8 mouse cellular contexts compared by ENCODE assay signal in genomic region chr9:122805053-122805844, GRCm38 (mm10). TPM values are rescaled to one million over a fixed set of nuclear protein-coding genes. Genes with fewer than 3 reads are reported as not detected.
DNase-seq lines count a peak whose midpoint lies in the region; ATAC-seq and TF ChIP-seq lines count a peak whose summit lies in the region.

Tcaim (plus strand) TSS chr9:122805539.

- H3K9ac ChIP-seq in CH12.LX (ENCODE audit: insufficient read depth, low read depth), result peak within 1 kb of the TSS; percentile 64
- peak within 1 kb of the TSS; percentile 81 for H3K9ac ChIP-seq in forebrain, embryonic 11.5 days (ENCODE audit: low read length)
- H3K9ac ChIP-seq in heart, embryonic 16.5 days (ENCODE audit: low read length), result peak within 1 kb of the TSS; percentile 89
- H3K9ac ChIP-seq in liver, embryonic 15.5 days, result peak within 1 kb of the TSS; percentile 65
- H3K9ac ChIP-seq in neural tube, embryonic 12.5 days, result peak within 1 kb of the TSS; percentile 75

- H3K27ac ChIP-seq in CH12.LX (ENCODE audit: insufficient read depth, low read depth), result peak within 1 kb of the TSS; percentile 58
- H3K27ac ChIP-seq in forebrain, embryonic 11.5 days (ENCODE audit: low read depth, low read length), result peak within 1 kb of the TSS; percentile 83
- H3K27ac ChIP-seq in heart, embryonic 16.5 days (ENCODE audit: low read length), result peak within 1 kb of the TSS; percentile 97
- H3K27ac ChIP-seq in liver, embryonic 15.5 days (replicated peaks), result peak within 1 kb of the TSS; percentile 70
- peak within 1 kb of the TSS; percentile 86 for H3K27ac ChIP-seq in neural tube, embryonic 12.5 days

- H3K27me3 ChIP-seq in CH12.LX (replicated peaks), result no peaks in the 10 kb centered on the region
- H3K27me3 ChIP-seq in forebrain, embryonic 11.5 days (ENCODE audit: control insufficient read depth, insufficient read depth, low read length), result no peaks in the 10 kb centered on the region
- no peaks in the 10 kb centered on the region for H3K27me3 ChIP-seq in heart, embryonic 16.5 days (ENCODE audit: control insufficient read depth, insufficient read depth, low read length)
- H3K27me3 ChIP-seq in liver, embryonic 15.5 days, result no peaks in the 10 kb centered on the region
- H3K27me3 ChIP-seq in neural tube, embryonic 12.5 days (replicated peaks), result no peaks in the 10 kb centered on the region

- dilution Hi-C loops in CH12.LX (cut with MboI; ENCODE audit: extremely low pct_ligation_motif_present, extremely low pct_unique_long_range_greater_than_20kb, low sequenced_read_pairs), result no loop called here

- no peak for TF ChIP-seq RAD21 in CH12.LX (IDR thresholded peaks at IDR 0.05; ENCODE audit: low read depth, low read length)

- H3K79me2 ChIP-seq in CH12.LX (replicated peaks; ENCODE audit: control insufficient read depth, extremely low read depth, insufficient read depth, poor library complexity, severe bottlenecking), result no peaks in the 10 kb centered on the region; the same call in 1 of the 2 replicates

- H3K36me3 ChIP-seq in CH12.LX (replicated peaks in 1 of 2; ENCODE audit: control insufficient read depth in 1 of 2, insufficient read depth in 1 of 2, low read length in 1 of 2), result peaks cover 3 to 13% of the 10 kb centered on the region in 2 experiments
- no peaks in the 10 kb centered on the region for H3K36me3 ChIP-seq in forebrain, embryonic 11.5 days (ENCODE audit: control insufficient read depth, insufficient read depth, low read length)
- H3K36me3 ChIP-seq in heart, embryonic 16.5 days (ENCODE audit: control insufficient read depth, insufficient read depth), result peaks cover 2% of the 10 kb centered on the region; the same call in 1 of the 2 replicates
- no peaks in the 10 kb centered on the region for H3K36me3 ChIP-seq in liver, embryonic 15.5 days (replicated peaks)
- H3K36me3 ChIP-seq in neural tube, embryonic 12.5 days, result no peaks in the 10 kb centered on the region

- TF ChIP-seq CTCF in CH12.LX (conservative IDR thresholded peaks at IDR 0.05 in 1 of 2, IDR thresholded peaks at IDR 0.05 in 1 of 2; ENCODE audit: low read depth in 2 of 2, low read length in 2 of 2), result no peak

- H3K9me3 ChIP-seq in CH12.LX (replicated peaks; ENCODE audit: low read length), result no peaks in the 10 kb centered on the region
- H3K9me3 ChIP-seq in forebrain, embryonic 11.5 days (ENCODE audit: control insufficient read depth, low read length), result no peaks in the 10 kb centered on the region
- no peaks in the 10 kb centered on the region for H3K9me3 ChIP-seq in heart, embryonic 16.5 days (replicated peaks; ENCODE audit: control insufficient read depth, low read length)
- no peaks in the 10 kb centered on the region for H3K9me3 ChIP-seq in liver, embryonic 15.5 days (replicated peaks)
- H3K9me3 ChIP-seq in neural tube, embryonic 12.5 days, result no peaks in the 10 kb centered on the region

- peak; percentile 92 for DNase-seq in CH12.LX (ENCODE audit: extremely low read depth)
- peak; percentile 80 for DNase-seq in c-Kit-positive CD71-positive TER-119-negative erythroid progenitor cells, embryonic 14.5 days (ENCODE audit: low read depth)
- peak; percentile 95 for DNase-seq in forebrain, embryonic 11.5 days (ENCODE audit: low spot score)
- peak; percentile 95 to 97 for DNase-seq in kidney, postnatal 36 days
- DNase-seq in telencephalon, adult 2 months (ENCODE audit: low read depth, low spot score), result peak; percentile 93

- peak within 1 kb of the TSS; percentile 89 for H3K4me2 ChIP-seq in CH12.LX (ENCODE audit: insufficient read depth, low read depth, poor library complexity, severe bottlenecking)
- H3K4me2 ChIP-seq in forebrain, embryonic 11.5 days (ENCODE audit: low read depth, low read length, severe bottlenecking), result peak within 1 kb of the TSS; percentile 96
- peak within 1 kb of the TSS; percentile 94 for H3K4me2 ChIP-seq in heart, embryonic 16.5 days (ENCODE audit: low read depth, low read length)
- H3K4me2 ChIP-seq in liver, embryonic 15.5 days, result peak within 1 kb of the TSS; percentile 88
- peak within 1 kb of the TSS; percentile 93 for H3K4me2 ChIP-seq in neural tube, embryonic 12.5 days (replicated peaks)

- peaks cover 5 to 14% of the 10 kb centered on the region in 2 experiments for H3K4me1 ChIP-seq in CH12.LX (ENCODE audit: control insufficient read depth in 1 of 2, insufficient read depth in 2 of 2)
- H3K4me1 ChIP-seq in forebrain, embryonic 11.5 days (replicated peaks; ENCODE audit: control insufficient read depth, insufficient read depth, low read length), result no peaks in the 10 kb centered on the region
- peaks cover 9% of the 10 kb centered on the region for H3K4me1 ChIP-seq in heart, embryonic 16.5 days (ENCODE audit: control insufficient read depth, insufficient read depth, low read length)
- H3K4me1 ChIP-seq in liver, embryonic 15.5 days (replicated peaks), result peaks cover 5% of the 10 kb centered on the region
- peaks cover 7% of the 10 kb centered on the region; the same call in 1 of the 2 replicates for H3K4me1 ChIP-seq in neural tube, embryonic 12.5 days

- TF ChIP-seq EP300 in CH12.LX (IDR thresholded peaks at IDR 0.05; ENCODE audit: low read length), result no peak

- peak; percentile 98 for ATAC-seq in forebrain, embryonic 11.5 days (replicated peaks; ENCODE audit: low FRiP score)
- peak; percentile 99 for ATAC-seq in heart, embryonic 16.5 days (replicated peaks; ENCODE audit: extremely low read depth, insufficient read depth, low FRiP score)
- peak; percentile 93 for ATAC-seq in liver, embryonic 15.5 days (ENCODE audit: insufficient read depth)
- ATAC-seq in neural tube, embryonic 12.5 days (ENCODE audit: low FRiP score, low read depth), result peak; percentile 99

- peak within 1 kb of the TSS; percentile 54 to 73 (median 60) for H3K4me3 ChIP-seq in CH12.LX (replicated peaks in 1 of 3; ENCODE audit: low read depth in 2 of 3, low read length in 2 of 3, poor library complexity in 1 of 3)
- peak within 1 kb of the TSS; percentile 68 for H3K4me3 ChIP-seq in forebrain, embryonic 11.5 days (ENCODE audit: low read depth, low read length)
- peak within 1 kb of the TSS; percentile 88 for H3K4me3 ChIP-seq in heart, embryonic 16.5 days (ENCODE audit: low read length)
- peak within 1 kb of the TSS; percentile 66 for H3K4me3 ChIP-seq in liver, embryonic 15.5 days (replicated peaks)
- peak within 1 kb of the TSS; percentile 68 for H3K4me3 ChIP-seq in neural tube, embryonic 12.5 days

- in situ Hi-C loops in CH12.LX (cut with MboI; ENCODE audit: low pct_ligation_motif_present, low pct_unique_long_range_greater_than_20kb, low sequenced_read_pairs), result no loop called here

- 8% methylated on average over 42 of the region's 42 CpGs for WGBS in forebrain, embryonic 11.5 days
- whole genome bisulfite sequencing in heart, embryonic 16.5 days, result 5% methylated on average over 42 of the region's 42 CpGs
- 8% methylated on average over 42 of the region's 42 CpGs for WGBS in liver, embryonic 15.5 days (ENCODE audit: insufficient replicate concordance)
- WGBS in neural tube, embryonic 12.5 days, result 8% methylated on average over 42 of the region's 42 CpGs

- TF ChIP-seq POLR2A in CH12.LX (IDR thresholded peaks at IDR 0.05; ENCODE audit: low read depth, low read length), result peak; percentile 83

TF ChIP-seq in CH12.LX, 34 proteins besides CTCF, POLR2A, EP300 and RAD21:
- 0 out of 2 replicates have a peak, but pooled peaks have one; percentile 21 for TF ChIP-seq MAX (IDR thresholded peaks at IDR 0.05; ENCODE audit: low read length)
- TF ChIP-seq ZKSCAN1 (IDR thresholded peaks at IDR 0.05; ENCODE audit: borderline replicate concordance, low read depth, low read length), result no peak
- peak; percentile 46 for TF ChIP-seq ELF1 (IDR thresholded peaks at IDR 0.05; ENCODE audit: low read depth, low read length)
- TF ChIP-seq SIN3A (IDR thresholded peaks at IDR 0.05; ENCODE audit: low read length), result peak; percentile 2
- TF ChIP-seq TBP (conservative IDR thresholded peaks at IDR 0.05; ENCODE audit: low read depth, low read length), result peak; percentile 75
- TF ChIP-seq MAZ (IDR thresholded peaks at IDR 0.05; ENCODE audit: low read depth, low read length), result peak; percentile 68; the same call in 1 of the 2 replicates
- peak; percentile 83 for TF ChIP-seq NRF1 (IDR thresholded peaks at IDR 0.05; ENCODE audit: low read depth, low read length)
- peak; percentile 43; the same call in 1 of the 2 replicates for TF ChIP-seq TCF12 (IDR thresholded peaks at IDR 0.05; ENCODE audit: low read depth, low read length)
- peak; percentile 14; the same call in 1 of the 2 replicates for TF ChIP-seq ZMIZ1 (IDR thresholded peaks at IDR 0.05; ENCODE audit: low read depth, low read length)
- peak; percentile 73 for TF ChIP-seq NELFE (IDR thresholded peaks at IDR 0.05; ENCODE audit: low read depth, low read length)
- TF ChIP-seq KAT2A (IDR thresholded peaks at IDR 0.05; ENCODE audit: insufficient replicate concordance, low read length), result no peak
- peak; percentile 60 for TF ChIP-seq HCFC1 (IDR thresholded peaks at IDR 0.05; ENCODE audit: low read depth, low read length)
- peak; percentile 28; the same call in 1 of the 2 replicates for TF ChIP-seq IRF4 (IDR thresholded peaks at IDR 0.05; ENCODE audit: low read depth, low read length)
- no peak for TF ChIP-seq POLR2AphosphoS2 (IDR thresholded peaks at IDR 0.05; ENCODE audit: low read depth, low read length)

RNA-seq across cellular contexts. Expression of gene Tcaim, which starts in this region (rescaled TPM):
- total RNA-seq in CH12.LX (2012; rRNA removed) (4.5 and 5.3 TPM in 2 replicates), CH12.LX (2014; rRNA removed) (10.1 and 12.3 TPM in 2 replicates)
- polyA plus RNA-seq in CH12.LX (2012; ENCODE audit: insufficient read length, low read depth), result 4.4 and 5.2 TPM in 2 replicates
- 5.6 and 6.0 TPM in 2 replicates for polyA plus RNA-seq in forebrain, embryonic 11.5 days (2014; fragmentation: Nextera tagmentation; extraction: Ambion mirVana)
- polyA plus RNA-seq in heart, embryonic 16.5 days (2015; fragmentation: Nextera tagmentation; extraction: Ambion mirVana), result 6.8 and 8.4 TPM in 2 replicates
- 1.9 and 2.3 TPM in 2 replicates for polyA plus RNA-seq in liver, embryonic 15.5 days (2015; fragmentation: Nextera tagmentation; extraction: Ambion mirVana)
- polyA plus RNA-seq in neural tube, embryonic 12.5 days (2016; fragmentation: Nextera tagmentation; extraction: Ambion mirVana), result 7.1 and 7.8 TPM in 2 replicates

Comparison
In these comparisons a context has a peak if more than half of its experiments do, and no peak if none do; other contexts are left out.
1. Peak in every context shown above with its lines: DNase-seq, ATAC-seq, H3K4me3 ChIP-seq and H3K27ac ChIP-seq.